Mouse (Mus musculus) heart, adult 2 months (tissue): ENCODE results near the gene Meis1.

ENCODE experiments used
- CTCF ChIP-seq: fragments of 200-600 bp; IDR thresholded peaks from 2 replicates; pipeline ENCODE4 v1.8.1; 2022; ENCODE audit warnings: antibody characterized with exemption, mild to moderate bottlenecking, moderate library complexity
- EP300 ChIP-seq: fragments of 200-500 bp; IDR thresholded peaks from 2 replicates; pipeline ENCODE4 v1.6.1; 2011; ENCODE audit warnings: low read depth, low read length, control low read depth; ENCODE audit not compliant: insufficient read depth
- POLR2A ChIP-seq: fragments of 200-500 bp; IDR thresholded peaks from 2 replicates; pipeline ENCODE4 v1.6.1; 2011; ENCODE audit warnings: mild to moderate bottlenecking, low read depth, low read length, control low read depth; ENCODE audit not compliant: insufficient read depth

- no peak for TF ChIP-seq POLR2A
- TF ChIP-seq CTCF, result no peak
- no peak for TF ChIP-seq EP300
These were observed 37.4 kb downstream of the Meis1 start for GRCm38 (mm10) chr11:18981367-18981766.
